Mouse (Mus musculus): ENCODE results near the gene Tmem43. TPM values are rescaled to one million over a fixed set of nuclear protein-coding genes. Genes with fewer than 3 reads are reported as not detected.

Gene Tmem43
- polyA plus RNA-seq (2014; fragmentation: Nextera tagmentation; extraction: Ambion mirVana): 57.6 and 57.9 TPM in 2 replicates

GRCm38 (mm10) chr6:91472868-91473804 lies at the start of gene Tmem43, which contains the start of gene Chchd4:
Gene Tmem43, plus strand, starts transcription at chr6:91473703.
Gene Chchd4, minus strand, starts transcription at chr6:91473546.
- no peaks in the 10 kb centered on the region for H3K27me3 ChIP-seq (ENCODE audit: insufficient read depth, low read length)

DNA sequence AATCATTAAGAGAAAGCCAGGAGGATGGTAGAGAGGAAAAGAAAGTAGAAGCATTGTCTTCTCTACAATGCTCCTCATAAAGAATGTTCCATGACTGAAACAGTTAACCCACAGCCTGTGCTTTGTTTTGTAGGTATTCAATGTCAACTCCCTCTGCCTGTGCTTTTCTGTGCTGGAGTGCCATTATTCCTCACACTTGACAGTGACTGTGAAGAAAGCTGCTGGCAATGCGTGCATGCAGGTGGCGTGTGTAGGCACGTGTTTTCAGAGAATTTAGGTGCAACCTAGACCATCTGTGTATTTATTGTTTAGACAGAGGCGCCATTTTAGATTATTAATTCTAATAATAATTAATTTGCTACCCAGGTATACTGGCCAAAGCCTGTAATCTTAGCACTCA lies 49.4 kb upstream of the Tmem43 start:
- Histone ChIP-seq H3K4me3 (ENCODE audit: low read depth, low read length) (no peak overlapping the region), H3K27me3 (ENCODE audit: insufficient read depth, low read length) (no peaks in the 10 kb centered on the region), H3K9me3 (ENCODE audit: low read depth, low read length) (no peaks in the 10 kb centered on the region), H3K36me3 (ENCODE audit: insufficient read depth) (no peaks in the 10 kb centered on the region), H3K4me1 (ENCODE audit: insufficient read depth) (no peaks in the 10 kb centered on the region), H3K27ac (ENCODE audit: low read depth) (no peak overlapping the region), H3K4me2 (no peak overlapping the region), H3K9ac (no peak overlapping the region)
- ATAC-seq (ENCODE audit: insufficient read depth) (no peak), DNase-seq (no peak)
- 49% methylated on average over 4 of the region's 4 CpGs for WGBS
- no peak for TF ChIP-seq CTCF (IDR thresholded peaks at IDR 0.05; ENCODE audit: low read depth)

More at GRCm38 (mm10) chr6:91472868-91473804, at the start of gene Tmem43, which contains the start of gene Chchd4:
- peak within 1 kb of the TSS; percentile 88 for H3K4me2 ChIP-seq
- H3K4me3 ChIP-seq (ENCODE audit: low read depth, low read length): peak within 1 kb of the TSS; percentile 83
- peaks cover 7% of the 10 kb centered on the region; the same call in 1 of the 2 replicates for H3K4me1 ChIP-seq (ENCODE audit: insufficient read depth)
- peak; percentile 97 for ATAC-seq (ENCODE audit: insufficient read depth)
- under 1% methylated on average over 74 of the region's 74 CpGs for WGBS
- peak; percentile 100 for DNase-seq
- H3K36me3 ChIP-seq (ENCODE audit: insufficient read depth): peaks cover 31% of the 10 kb centered on the region
- H3K9ac ChIP-seq: peak within 1 kb of the TSS; percentile 83
- no peak for TF ChIP-seq CTCF (IDR thresholded peaks at IDR 0.05; ENCODE audit: low read depth)
- peak within 1 kb of the TSS; percentile 83; the same call in 1 of the 2 replicates for H3K27ac ChIP-seq (ENCODE audit: low read depth)
- no peaks in the 10 kb centered on the region for H3K9me3 ChIP-seq (ENCODE audit: low read depth, low read length)

DNA sequence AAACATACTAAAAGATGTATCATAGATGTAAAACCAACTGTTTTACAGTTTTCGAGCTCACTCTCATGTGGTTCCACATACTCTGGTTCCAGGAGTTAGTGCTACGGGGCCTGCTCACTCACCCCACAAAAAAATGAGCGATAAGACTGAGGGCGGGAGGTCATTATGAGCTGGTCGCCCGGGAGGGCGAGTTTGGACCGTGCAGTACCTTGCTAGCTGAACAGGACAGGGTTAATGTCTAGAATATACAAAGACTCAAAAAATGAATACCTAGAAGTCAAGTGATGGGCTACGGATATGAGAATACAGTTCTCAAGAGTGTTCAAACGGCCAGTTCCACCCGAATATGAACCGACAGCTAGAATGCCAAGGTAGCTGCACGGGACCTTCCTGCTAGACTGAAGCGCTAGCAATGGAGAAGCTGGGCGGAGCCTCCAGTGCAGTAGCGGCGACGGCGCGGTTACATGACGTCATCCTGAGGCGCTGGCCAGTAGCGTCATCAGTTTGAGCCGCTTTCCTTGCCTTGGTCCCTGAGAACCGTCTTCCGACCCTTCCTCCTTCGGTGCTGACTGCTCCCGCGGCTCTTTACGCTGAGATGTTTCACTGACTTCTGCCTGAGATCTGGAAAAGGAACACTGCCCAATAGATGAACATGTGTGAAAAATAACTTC lies 32.9 kb upstream of the Tmem43 start:
- no peak for TF ChIP-seq CTCF (IDR thresholded peaks at IDR 0.05; ENCODE audit: low read depth)
- Histone ChIP-seq H3K4me2 (peak overlapping the region; percentile 66), H3K9me3 (ENCODE audit: low read depth, low read length) (no peaks in the 10 kb centered on the region), H3K36me3 (ENCODE audit: insufficient read depth) (no peaks in the 10 kb centered on the region), H3K27ac (ENCODE audit: low read depth) (peak overlapping the region; percentile 46; the same call in 1 of the 2 replicates), H3K27me3 (ENCODE audit: insufficient read depth, low read length) (0 out of 2 replicates have a peak, but pooled peaks cover 4% of the 10 kb centered on the region), H3K9ac (peak overlapping the region; percentile 75), H3K4me3 (ENCODE audit: low read depth, low read length) (peak overlapping the region; percentile 55), H3K4me1 (ENCODE audit: insufficient read depth) (no peaks in the 10 kb centered on the region)
- ATAC-seq (ENCODE audit: insufficient read depth): peak; percentile 96
- DNase-seq: peak; percentile 99
- 3% methylated on average over 30 of the region's 30 CpGs for WGBS

DNA sequence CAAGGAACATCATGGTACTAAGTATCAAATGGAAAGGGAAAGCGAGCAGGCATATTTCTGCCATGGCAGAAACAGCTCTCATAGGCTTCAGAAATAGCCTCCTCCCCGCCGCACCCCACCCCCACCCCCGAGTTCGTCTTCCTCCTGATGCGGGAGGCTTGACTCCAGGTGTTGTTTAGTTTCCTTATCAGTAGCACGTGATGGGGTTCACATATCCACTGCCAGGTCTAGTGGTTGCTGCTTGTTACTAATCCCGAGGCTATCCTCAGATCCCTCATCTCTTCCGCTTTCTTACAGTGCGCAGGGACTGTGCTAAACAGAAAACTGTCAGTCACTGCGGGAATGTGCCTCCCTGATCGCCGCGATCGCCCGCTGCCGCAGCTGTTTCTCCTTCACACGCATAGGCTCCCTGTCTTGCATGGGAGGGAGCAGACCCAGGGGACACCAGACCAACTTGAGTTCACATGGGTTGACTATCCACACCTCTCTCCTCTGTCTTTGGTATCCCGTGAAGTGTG lies 32.3 kb upstream of the Tmem43 start:
- ATAC-seq (ENCODE audit: insufficient read depth) (peak; percentile 59), DNase-seq (peak; percentile 11)
- Histone ChIP-seq H3K4me1 (ENCODE audit: insufficient read depth) (no peaks in the 10 kb centered on the region), H3K27ac (ENCODE audit: low read depth) (0 out of 2 replicates have a peak overlapping the region, but pooled peaks have one; percentile 12), H3K9me3 (ENCODE audit: low read depth, low read length) (no peaks in the 10 kb centered on the region), H3K9ac (peak overlapping the region; percentile 75), H3K36me3 (ENCODE audit: insufficient read depth) (no peaks in the 10 kb centered on the region), H3K4me3 (ENCODE audit: low read depth, low read length) (peak overlapping the region; percentile 55), H3K27me3 (ENCODE audit: insufficient read depth, low read length) (0 out of 2 replicates have a peak, but pooled peaks cover 4% of the 10 kb centered on the region), H3K4me2 (peak overlapping the region; percentile 66)
- TF ChIP-seq CTCF (IDR thresholded peaks at IDR 0.05; ENCODE audit: low read depth): no peak
- 1% methylated on average over 19 of the region's 19 CpGs for WGBS

DNA sequence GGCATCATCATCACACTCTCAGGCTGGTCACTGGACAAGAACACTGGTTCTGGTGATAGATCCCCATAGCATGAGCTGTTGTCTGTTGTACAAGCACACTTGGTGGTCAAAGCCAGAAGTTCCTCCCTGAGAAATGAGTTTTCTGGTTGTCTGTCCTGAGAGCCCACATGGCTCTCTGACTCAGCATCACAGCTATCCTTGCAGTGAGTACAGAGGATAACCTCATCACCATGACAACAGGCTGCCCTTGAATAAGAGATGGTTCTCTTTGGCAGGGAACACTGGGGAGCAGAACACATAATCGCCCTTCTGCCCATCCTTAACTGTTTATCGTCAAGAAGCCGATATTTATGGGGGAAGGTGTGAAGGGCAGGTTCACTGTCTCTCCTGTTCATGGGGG lies 28.2 kb upstream of the Tmem43 start:
- H3K9ac ChIP-seq: no peak overlapping the region
- no peak overlapping the region for H3K4me2 ChIP-seq
- no peak for TF ChIP-seq CTCF (IDR thresholded peaks at IDR 0.05; ENCODE audit: low read depth)
- H3K27ac ChIP-seq (ENCODE audit: low read depth): no peak overlapping the region
- DNase-seq: no peak
- WGBS: 63% methylated on average over 3 of the region's 3 CpGs
- no peak overlapping the region for H3K4me3 ChIP-seq (ENCODE audit: low read depth, low read length)
- H3K36me3 ChIP-seq (ENCODE audit: insufficient read depth): no peaks in the 10 kb centered on the region
- no peak for ATAC-seq (ENCODE audit: insufficient read depth)
- H3K9me3 ChIP-seq (ENCODE audit: low read depth, low read length): no peaks in the 10 kb centered on the region
- no peaks in the 10 kb centered on the region for H3K27me3 ChIP-seq (ENCODE audit: insufficient read depth, low read length)
- H3K4me1 ChIP-seq (ENCODE audit: insufficient read depth): no peaks in the 10 kb centered on the region

DNA sequence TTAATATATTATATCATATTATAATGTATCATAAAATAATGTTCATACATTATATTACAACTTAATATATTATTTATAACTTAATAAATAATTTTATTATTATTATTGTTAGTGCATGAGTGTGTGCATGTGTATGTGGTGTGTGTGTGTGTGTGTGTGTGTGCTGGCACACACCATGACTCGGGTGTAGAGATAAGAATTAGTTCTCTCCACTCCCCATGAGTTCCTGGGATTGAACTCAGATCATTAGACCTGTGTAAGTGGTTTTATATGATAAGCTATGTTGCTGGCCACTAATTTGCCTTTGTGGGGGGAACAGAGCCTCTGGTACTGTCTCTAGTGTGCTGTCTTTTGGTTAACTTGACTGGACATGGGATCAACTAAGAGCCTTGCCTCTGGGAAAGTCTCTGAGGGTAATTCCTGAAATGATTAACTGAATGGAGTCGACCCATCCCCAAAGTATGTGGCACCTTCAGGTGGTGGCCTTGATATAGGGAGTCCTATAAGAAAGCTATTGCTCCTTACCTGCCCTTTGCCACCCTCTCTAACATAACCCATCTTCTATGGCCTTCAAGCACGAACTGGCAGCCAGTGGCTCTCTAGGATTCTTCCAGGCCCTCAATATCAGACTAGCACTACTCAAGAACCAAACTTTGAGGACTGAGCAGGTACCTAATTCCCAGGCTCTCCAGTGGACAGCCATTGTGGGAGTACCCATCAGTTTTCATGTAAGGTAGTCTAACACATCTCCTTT lies 23.9 kb upstream of the Tmem43 start:
- no peak for TF ChIP-seq CTCF (IDR thresholded peaks at IDR 0.05; ENCODE audit: low read depth)
- no peaks in the 10 kb centered on the region for H3K9me3 ChIP-seq (ENCODE audit: low read depth, low read length)
- H3K36me3 ChIP-seq (ENCODE audit: insufficient read depth): no peaks in the 10 kb centered on the region
- no peak overlapping the region for H3K27ac ChIP-seq (ENCODE audit: low read depth)
- DNase-seq (no peak), ATAC-seq (ENCODE audit: insufficient read depth) (no peak)
- no peak overlapping the region for H3K9ac ChIP-seq
- H3K27me3 ChIP-seq (ENCODE audit: insufficient read depth, low read length): no peaks in the 10 kb centered on the region
- H3K4me2 ChIP-seq: no peak overlapping the region
- no peak overlapping the region for H3K4me3 ChIP-seq (ENCODE audit: low read depth, low read length)
- H3K4me1 ChIP-seq (ENCODE audit: insufficient read depth): no peaks in the 10 kb centered on the region
- WGBS: 41% methylated on average over 3 of the region's 3 CpGs

Measured in lung, embryonic 14.5 days (tissue).